Mouse (Mus musculus): ENCODE results near the gene Proser1. TPM values are rescaled to one million over a fixed set of nuclear protein-coding genes. Genes with fewer than 3 reads are reported as not detected.

The Proser1 gene
- polyA plus RNA-seq, 1 experiment from 2014 or later: 10.9 TPM

DNA sequence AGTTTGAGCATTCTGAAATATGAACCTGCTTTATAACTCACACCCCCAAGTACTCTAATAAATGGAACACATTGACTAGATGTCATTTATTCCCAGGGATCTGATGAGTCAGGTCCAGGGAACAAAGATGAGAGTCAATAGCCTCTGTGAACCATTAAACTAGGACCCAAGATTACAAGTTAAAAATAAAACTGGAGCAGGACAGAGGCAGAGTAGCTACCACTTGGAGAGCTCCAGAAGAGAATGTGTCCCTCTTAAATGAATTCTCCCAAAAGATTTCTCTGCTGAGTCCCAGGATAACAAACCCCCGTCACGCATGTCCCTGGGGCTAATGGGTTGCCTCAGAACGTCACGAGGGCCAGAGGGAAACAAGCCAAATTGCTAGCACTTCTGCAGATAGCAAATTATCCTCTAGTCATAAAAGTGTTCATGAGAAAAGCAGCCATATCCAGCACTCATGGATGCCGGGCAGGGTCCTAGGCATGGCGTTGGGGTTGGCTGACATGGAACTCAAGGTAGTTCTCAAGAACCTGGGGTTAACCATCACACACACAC, 35.0 kb downstream of the Proser1 start:
- no peak for ATAC-seq (replicated peaks; ENCODE audit: insufficient number of reproducible peaks, insufficient read depth, low FRiP score, low read depth)
- H3K4me2 ChIP-seq: no peak overlapping the region
- no peak overlapping the region for H3K9ac ChIP-seq
- H3K27ac ChIP-seq: no peak overlapping the region
- no peaks in the 10 kb centered on the region for H3K4me1 ChIP-seq (replicated peaks)
- H3K36me3 ChIP-seq: no peaks in the 10 kb centered on the region
- 50% methylated on average over 6 of the region's 6 CpGs for WGBS
- H3K4me3 ChIP-seq: no peak overlapping the region
- H3K9me3 ChIP-seq (replicated peaks): no peaks in the 10 kb centered on the region
- no peaks in the 10 kb centered on the region for H3K27me3 ChIP-seq

DNA sequence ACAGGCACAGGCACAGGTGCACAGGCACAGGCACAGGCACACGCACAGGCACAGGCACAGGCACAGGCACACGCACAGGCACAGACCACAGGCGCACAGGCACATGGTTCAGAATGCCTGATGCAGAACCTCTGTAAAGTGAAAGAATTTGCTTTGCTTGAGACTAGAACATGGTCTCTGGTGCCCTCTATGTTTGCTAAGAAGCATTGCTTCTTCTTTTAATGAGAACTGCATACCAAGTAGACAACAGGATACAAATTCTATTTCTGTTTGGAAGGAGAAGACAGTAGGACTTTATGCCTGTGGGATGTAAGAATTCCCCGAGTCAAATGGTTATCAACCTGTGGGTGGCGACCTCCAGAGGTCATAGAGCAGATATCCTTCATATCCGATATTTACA, 39.0 kb downstream of the Proser1 start:
- 59% methylated on average over 6 of the region's 6 CpGs for WGBS

DNA sequence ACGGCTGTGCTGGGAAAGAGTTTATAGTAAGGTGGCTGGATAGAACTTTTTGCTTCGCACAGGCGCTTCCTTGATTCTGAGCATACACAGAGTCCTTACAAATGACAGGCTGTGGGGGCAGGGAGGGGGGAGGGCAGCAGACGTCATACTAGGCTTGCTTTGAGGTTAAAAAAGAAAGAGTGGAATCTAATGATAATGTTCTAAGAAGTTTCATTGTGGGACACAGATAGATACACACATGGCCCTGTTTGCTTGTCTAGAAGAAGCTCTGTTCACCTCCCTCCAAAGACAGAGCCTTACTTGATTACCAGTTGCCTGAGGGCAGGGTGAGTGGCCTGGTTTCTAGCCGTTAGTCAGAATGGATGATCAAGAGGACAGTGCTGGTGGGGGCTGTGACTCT, 49.6 kb downstream of the Proser1 start:
- 41% methylated on average over 5 of the region's 5 CpGs for WGBS
- Histone ChIP-seq H3K4me2 (no peak overlapping the region), H3K27me3 (no peaks in the 10 kb centered on the region), H3K9me3 (replicated peaks) (no peaks in the 10 kb centered on the region), H3K4me3 (no peak overlapping the region), H3K27ac (no peak overlapping the region), H3K36me3 (no peaks in the 10 kb centered on the region), H3K4me1 (replicated peaks) (no peaks in the 10 kb centered on the region), H3K9ac (no peak overlapping the region)
- no peak for ATAC-seq (replicated peaks; ENCODE audit: insufficient number of reproducible peaks, insufficient read depth, low FRiP score, low read depth)

More for the DNA sequence above, 39.0 kb downstream of the Proser1 start:
- ATAC-seq (replicated peaks; ENCODE audit: insufficient number of reproducible peaks, insufficient read depth, low FRiP score, low read depth): no peak
- Histone ChIP-seq H3K9me3 (replicated peaks) (no peaks in the 10 kb centered on the region), H3K36me3 (no peaks in the 10 kb centered on the region), H3K4me2 (no peak overlapping the region), H3K27me3 (no peaks in the 10 kb centered on the region), H3K9ac (no peak overlapping the region), H3K4me1 (replicated peaks) (no peaks in the 10 kb centered on the region), H3K4me3 (no peak overlapping the region), H3K27ac (no peak overlapping the region)

DNA sequence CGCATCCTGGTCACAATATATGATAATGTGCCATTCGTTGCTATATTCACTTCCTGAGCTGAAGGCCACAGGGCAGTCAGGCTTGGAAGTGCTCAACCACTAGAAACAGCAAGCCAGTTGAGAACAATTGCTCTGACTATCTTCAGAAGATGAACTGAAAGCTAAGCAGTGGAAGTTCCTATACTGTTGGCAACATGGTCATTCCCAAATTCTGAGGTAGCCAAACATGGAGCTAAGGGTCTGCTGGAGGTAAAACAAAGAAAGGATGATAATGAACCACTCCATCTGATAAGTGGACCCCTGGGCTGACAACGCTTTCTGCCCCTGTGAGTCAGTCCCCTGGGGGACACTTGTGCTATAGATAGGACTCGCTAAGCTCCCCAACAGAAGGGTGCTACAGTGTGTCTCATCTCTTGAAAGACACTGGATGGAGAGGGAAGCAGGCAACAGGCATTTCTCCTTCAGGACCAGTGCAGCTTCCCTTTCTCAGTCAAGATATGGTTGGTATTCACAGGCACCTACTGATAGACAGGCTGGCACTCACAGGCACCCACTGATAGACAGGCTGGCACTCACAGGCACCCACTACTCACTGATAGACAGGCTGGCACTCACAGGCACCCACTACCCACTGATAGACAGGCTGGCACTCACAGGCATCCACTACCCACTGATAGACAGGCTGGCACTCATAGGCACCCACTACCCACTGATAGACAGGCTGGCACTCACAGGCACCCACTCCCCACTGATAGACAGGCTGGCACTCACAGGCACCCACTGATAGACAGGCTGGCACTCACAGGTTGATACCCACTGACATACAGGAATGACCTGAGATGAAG, 51.0 kb downstream of the Proser1 start:
- Histone ChIP-seq H3K4me1 (replicated peaks) (no peaks in the 10 kb centered on the region), H3K27me3 (no peaks in the 10 kb centered on the region), H3K27ac (no peak overlapping the region), H3K4me2 (no peak overlapping the region), H3K9me3 (replicated peaks) (no peaks in the 10 kb centered on the region), H3K36me3 (no peaks in the 10 kb centered on the region; the same call in 1 of the 2 replicates), H3K4me3 (no peak overlapping the region), H3K9ac (no peak overlapping the region)
- 63% methylated on average over 4 of the region's 4 CpGs for whole genome bisulfite sequencing
- no peak for ATAC-seq (replicated peaks; ENCODE audit: insufficient number of reproducible peaks, insufficient read depth, low FRiP score, low read depth)

DNA sequence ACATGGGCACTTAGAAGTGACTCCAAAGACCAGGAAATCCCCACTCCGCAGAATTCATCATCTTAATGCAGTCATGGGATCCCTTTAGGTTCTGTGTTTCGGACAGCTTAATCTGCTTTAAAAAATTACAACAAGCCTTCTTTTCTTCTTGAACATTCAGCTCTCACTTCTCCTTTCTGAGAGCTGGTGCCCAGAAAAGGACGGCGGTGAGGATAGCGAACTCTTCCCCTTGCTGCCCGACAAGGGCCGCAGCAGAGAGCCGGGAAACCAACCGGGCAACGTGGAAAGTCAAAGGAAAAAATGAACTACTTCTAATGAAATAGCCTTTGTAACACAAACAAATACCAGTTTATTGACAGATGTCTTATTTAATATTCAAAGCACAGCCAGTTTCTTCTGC, 59.3 kb downstream of the Proser1 start:
- Histone ChIP-seq H3K4me2 (no peak overlapping the region), H3K36me3 (no peaks in the 10 kb centered on the region; the same call in 1 of the 2 replicates), H3K9me3 (replicated peaks) (no peaks in the 10 kb centered on the region), H3K27me3 (no peaks in the 10 kb centered on the region), H3K9ac (no peak overlapping the region), H3K4me3 (no peak overlapping the region), H3K27ac (no peak overlapping the region), H3K4me1 (replicated peaks) (no peaks in the 10 kb centered on the region)
- 91% methylated on average over 10 of the region's 10 CpGs for WGBS
- no peak for ATAC-seq (replicated peaks; ENCODE audit: insufficient number of reproducible peaks, insufficient read depth, low FRiP score, low read depth)

DNA sequence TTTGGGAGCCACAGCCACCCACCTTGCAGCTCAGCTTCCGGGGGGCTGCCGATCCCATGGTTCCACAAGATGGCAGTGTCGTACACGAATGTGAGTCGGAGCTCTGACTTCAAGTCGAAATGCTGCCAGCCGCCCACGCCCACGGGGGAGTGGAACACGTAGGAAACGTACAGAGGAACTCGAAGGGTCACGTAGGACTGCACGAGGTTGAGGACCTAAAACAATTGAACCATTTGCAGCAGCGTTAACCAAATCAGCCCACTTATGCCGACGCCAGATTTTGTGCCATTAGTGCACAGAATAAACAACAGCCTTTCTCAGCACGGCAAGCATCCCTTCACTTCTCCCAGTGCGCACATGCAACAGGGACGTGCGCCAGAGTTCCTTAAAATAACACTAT, 62.3 kb downstream of the Proser1 start:
- H3K27me3 ChIP-seq: no peaks in the 10 kb centered on the region
- H3K9ac ChIP-seq: no peak overlapping the region
- peak overlapping the region; percentile 74 for H3K4me2 ChIP-seq
- H3K4me1 ChIP-seq (replicated peaks): no peaks in the 10 kb centered on the region
- H3K27ac ChIP-seq: no peak overlapping the region
- 0 out of 2 replicates have a peak, but pooled peaks have one; percentile 22 for ATAC-seq (replicated peaks; ENCODE audit: insufficient number of reproducible peaks, insufficient read depth, low FRiP score, low read depth)
- H3K4me3 ChIP-seq: peak overlapping the region; percentile 48
- H3K36me3 ChIP-seq: no peaks in the 10 kb centered on the region
- WGBS: 10% methylated on average over 21 of the region's 21 CpGs
- no peaks in the 10 kb centered on the region for H3K9me3 ChIP-seq (replicated peaks)

DNA sequence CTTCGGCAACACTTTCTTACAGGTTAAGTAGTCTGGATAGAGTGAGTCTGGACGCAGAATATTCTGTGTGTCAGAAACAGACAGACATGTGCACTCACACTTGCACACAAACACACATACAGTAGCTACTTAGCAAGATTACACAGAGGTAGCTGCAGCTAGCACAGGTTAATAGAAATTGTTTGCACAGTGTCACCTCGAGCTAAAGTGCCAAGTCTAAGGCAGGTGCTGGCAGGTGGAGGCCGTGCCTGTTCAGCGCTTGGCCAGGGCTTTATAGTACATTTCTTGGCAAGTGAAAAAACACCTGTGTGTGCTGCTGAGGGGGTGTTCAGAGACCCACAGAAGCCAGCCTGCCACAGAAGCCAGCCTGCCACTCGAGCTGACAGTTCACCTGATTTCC, 66.8 kb downstream of the Proser1 start:
- no peak overlapping the region for H3K9ac ChIP-seq
- WGBS: 77% methylated on average over 6 of the region's 6 CpGs
- no peak for ATAC-seq (replicated peaks; ENCODE audit: insufficient number of reproducible peaks, insufficient read depth, low FRiP score, low read depth)

More for the DNA sequence above, 66.8 kb downstream of the Proser1 start:
- H3K9me3 ChIP-seq (replicated peaks): no peaks in the 10 kb centered on the region
- no peak overlapping the region for H3K4me2 ChIP-seq
- no peak overlapping the region for H3K4me3 ChIP-seq
- no peak overlapping the region for H3K27ac ChIP-seq
- H3K36me3 ChIP-seq: no peaks in the 10 kb centered on the region
- no peaks in the 10 kb centered on the region for H3K27me3 ChIP-seq
- no peaks in the 10 kb centered on the region for H3K4me1 ChIP-seq (replicated peaks)

Other genes with a start within 250 kb of the Proser1 start
- gene Nhlrc3, start 334 bp upstream of the Proser1 start, polyA plus RNA-seq (2015; fragmentation: Nextera tagmentation; extraction: Ambion mirVana): 4.0 and 6.7 TPM in 2 replicates
- gene Stoml3, start 25.0 kb downstream of the Proser1 start, polyA plus RNA-seq (2015; fragmentation: Nextera tagmentation; extraction: Ambion mirVana): 0.18 TPM in 1 of 2 replicates, not detected in the other
- 2.2 and 3.7 TPM in 2 replicates for gene Frem2, start 193.7 kb downstream of the Proser1 start, polyA plus RNA-seq (2015; fragmentation: Nextera tagmentation; extraction: Ambion mirVana)